Mouse (Mus musculus) liver, embryonic 14.5 days (tissue): Measurements from ENCODE around the gene Hist1h4b. TPM values are rescaled to one million over a fixed set of nuclear protein-coding genes. Genes with fewer than 3 reads are reported as not detected.

Source experiments
- ATAC-seq: fragments of 200-750 bp; cut with Nextera tagmentation; 2 replicates; pipeline ENCODE4 v1.8.0; 2017; ENCODE audit warnings: moderate number of reproducible peaks, mild to moderate bottlenecking, moderate library complexity; ENCODE audit not compliant: insufficient read depth
- DNase-seq, 3 experiments: peaks; one replicate each; pipeline ENCODE4 v3.0.0-alpha.2; 2012 to 2013; ENCODE audit warnings: low read depth in 3 of 3, low spot score in 3 of 3
- H3K27ac ChIP-seq: fragments of 300-500 bp; sonication (generic); 2 replicates; pipeline ENCODE4 v1.5.1; 2014; ENCODE audit warnings: moderate library complexity, mild to moderate bottlenecking, control low read depth, inconsistent platforms
- H3K27me3 ChIP-seq: fragments of 300-500 bp; sonication (generic); 2 replicates; pipeline ENCODE4 v1.6.1; 2014; ENCODE audit warnings: mild to moderate bottlenecking, low read length, moderate library complexity; ENCODE audit not compliant: control insufficient read depth, insufficient read depth
- H3K36me3 ChIP-seq: fragments of 300-500 bp; sonication (generic); replicated peaks from 2 replicates; pipeline ENCODE4 v1.6.1; 2014; ENCODE audit warnings: low read depth; ENCODE audit not compliant: control insufficient read depth, insufficient read depth
- H3K4me1 ChIP-seq, 2 experiments: fragments of 200-500 bp in 1 of 2; fragments of 300-500 bp in 1 of 2; sonication (generic) in 1 of 2; replicated peaks; 2 replicates each; pipeline ENCODE4 v1.6.1; 2012 to 2014; ENCODE audit warnings: antibody characterized with exemption in 1 of 2, inconsistent platforms in 1 of 2, low read length in 1 of 2; ENCODE audit not compliant: control insufficient read depth in 2 of 2, insufficient read depth in 2 of 2
- H3K4me2 ChIP-seq: fragments of 300-500 bp; sonication (generic); 2 replicates; pipeline ENCODE4 v1.6.1; 2014; ENCODE audit warnings: low read depth, mild to moderate bottlenecking, control low read depth, moderate library complexity
- H3K4me3 ChIP-seq, 2 experiments: fragments of 200-500 bp in 1 of 2; fragments of 300-500 bp in 1 of 2; sonication (generic) in 1 of 2; 2 replicates each; pipeline ENCODE4 v1.5.1; 2012 to 2014; ENCODE audit warnings: low read depth in 2 of 2, low read length in 2 of 2, mild to moderate bottlenecking in 2 of 2, control low read depth in 1 of 2, inconsistent platforms in 1 of 2, moderate library complexity in 1 of 2; ENCODE audit not compliant: insufficient read depth in 1 of 2
- H3K9ac ChIP-seq: fragments of 300-500 bp; sonication (generic); replicated peaks from 2 replicates; pipeline ENCODE4 v1.6.1; 2014; ENCODE audit warnings: mild to moderate bottlenecking, control low read depth, moderate library complexity
- H3K9me3 ChIP-seq: fragments of 300-500 bp; sonication (generic); 2 replicates; pipeline ENCODE4 v1.6.1; 2016; ENCODE audit warnings: low read length, mixed read lengths; ENCODE audit not compliant: control insufficient read depth
- CTCF ChIP-seq: IDR thresholded peaks from 2 replicates; pipeline ENCODE4 v1.5.1; 2016; ENCODE audit warnings: antibody characterized with exemption, low read depth, control low read depth
- EP300 ChIP-seq: IDR thresholded peaks from 2 replicates; pipeline ENCODE4 v1.6.1; 2016; ENCODE audit warnings: antibody characterized with exemption, low read depth
- WGBS: fragments of 180-500 bp; shearing (Covaris S2); extraction: QIAGEN DNeasy Blood & Tissue Kit; methylation state at CpG from one replicate; pipeline ENCODE4 v1.1.7; 2014; ENCODE audit not compliant: insufficient replicate concordance; 5-methylcytosine and 5-hydroxymethylcytosine counted together
- polyA plus RNA-seq, 2 experiments: library from polyadenylated mRNA; depleted of rRNA in 1 of 2; stranded (reverse) in 1 of 2; unstranded in 1 of 2; fragments of >200 nt; fragmentation: Nextera tagmentation in 1 of 2; extraction: Ambion mirVana in 1 of 2; gene quantifications; 2 replicates each; pipeline versions ENCODE4 v1.2.1 to v1.2.3; 2012 to 2014

Gene Hist1h4b
- polyA plus RNA-seq, 2 experiments, result 5.1 to 21.6 TPM

DNA sequence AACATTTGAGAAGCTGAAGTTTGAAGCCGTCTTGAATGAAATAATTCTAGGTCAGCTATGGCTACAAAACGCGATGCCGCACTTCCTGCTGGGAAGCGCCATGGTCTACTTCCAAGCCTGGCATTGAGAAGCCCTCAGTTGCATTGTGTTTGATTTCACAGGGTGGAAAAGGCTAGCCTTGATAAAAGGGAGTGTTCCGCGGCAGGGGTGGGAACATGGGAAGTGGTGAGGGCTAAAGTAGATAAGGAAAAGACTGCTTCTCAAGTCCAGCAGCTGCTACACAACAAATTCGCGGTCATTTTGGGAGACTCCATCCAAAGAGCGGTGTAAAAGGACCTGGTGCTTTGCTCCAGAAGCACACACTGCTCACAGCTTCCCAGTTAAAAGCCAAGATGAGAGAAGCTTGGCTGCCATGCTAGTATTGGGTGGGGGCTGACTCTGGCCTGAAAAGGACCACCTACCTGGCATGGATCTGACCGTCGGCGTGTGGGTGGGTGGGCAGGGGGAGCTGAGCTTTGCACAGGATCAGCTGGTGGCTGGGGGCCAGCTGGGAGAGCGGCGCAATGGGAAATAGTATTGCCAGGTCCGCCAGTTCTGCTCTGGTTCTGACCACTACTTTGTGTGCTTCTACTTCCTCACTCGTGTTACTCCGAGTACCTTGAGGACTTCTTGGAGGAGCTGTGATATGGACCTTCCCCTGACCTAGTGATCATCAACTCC lies 28.2 kb upstream of the Hist1h4b start:
- no peaks in the 10 kb centered on the region for H3K36me3 ChIP-seq
- 41% methylated on average over 18 of the region's 18 CpGs for WGBS
- H3K27me3 ChIP-seq, result no peaks in the 10 kb centered on the region
- peaks cover 17 to 32% of the 10 kb centered on the region in 2 experiments for H3K4me1 ChIP-seq
- ATAC-seq (no peak), DNase-seq (no peak)
- H3K9me3 ChIP-seq, result no peaks in the 10 kb centered on the region
- no peak overlapping the region; the same call in 1 of the 2 replicates for H3K9ac ChIP-seq
- H3K4me2 ChIP-seq, result peak overlapping the region; percentile 11; the same call in 1 of the 2 replicates
- no peak overlapping the region for H3K27ac ChIP-seq
- TF ChIP-seq EP300, result no peak
- TF ChIP-seq CTCF, result no peak
- H3K4me3 ChIP-seq, result no peak overlapping the region

DNA sequence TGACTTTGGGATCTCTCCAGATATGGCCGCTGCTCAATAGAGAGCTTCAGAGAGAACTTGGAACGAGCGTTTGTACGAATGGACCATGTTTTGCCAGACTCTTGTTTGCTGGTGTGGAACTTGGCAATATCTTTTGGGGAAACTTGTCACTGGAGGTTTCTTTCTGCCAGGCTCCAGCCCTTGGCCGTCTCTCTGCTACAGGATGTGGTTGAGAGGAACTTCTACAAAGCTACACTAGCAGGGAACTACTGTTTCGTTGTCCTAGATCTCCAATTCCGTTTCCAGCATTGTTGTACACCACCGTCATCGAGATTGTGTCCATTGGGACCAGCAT lies 27.7 kb upstream of the Hist1h4b start:
- H3K9me3 ChIP-seq, result no peaks in the 10 kb centered on the region
- H3K27me3 ChIP-seq, result no peaks in the 10 kb centered on the region
- H3K4me1 ChIP-seq, result peaks cover 15 to 27% of the 10 kb centered on the region in 2 experiments
- H3K9ac ChIP-seq, result 0 out of 2 replicates have a peak overlapping the region, but pooled peaks have one; percentile 33
- no peak overlapping the region for H3K4me2 ChIP-seq
- no peak overlapping the region for H3K27ac ChIP-seq
- WGBS, result 47% methylated on average over 9 of the region's 9 CpGs
- H3K36me3 ChIP-seq, result no peaks in the 10 kb centered on the region
- ATAC-seq, result no peak
- H3K4me3 ChIP-seq, result no peak overlapping the region
- no peak for DNase-seq
- no peak for TF ChIP-seq EP300
- TF ChIP-seq CTCF, result no peak

DNA sequence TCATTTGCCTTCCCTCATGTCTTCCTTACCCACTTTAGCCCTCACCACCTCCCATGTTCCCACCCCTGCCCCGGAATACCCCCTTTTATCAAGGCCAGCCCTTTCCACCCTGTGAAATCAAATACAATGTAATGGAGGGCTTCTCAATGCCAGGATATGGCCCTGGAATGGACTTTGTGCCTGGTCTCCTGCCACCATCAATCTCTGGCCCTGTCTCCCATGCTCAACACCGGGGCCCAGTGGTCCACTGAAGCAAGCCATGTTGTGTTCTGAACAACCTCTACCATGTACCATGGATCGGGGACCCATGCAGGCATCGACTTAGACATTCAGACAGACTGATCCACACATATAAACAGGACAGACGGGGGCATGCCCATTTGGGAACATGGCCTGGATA lies 27.1 kb upstream of the Hist1h4b start:
- no peaks in the 10 kb centered on the region for H3K9me3 ChIP-seq
- no peaks in the 10 kb centered on the region for H3K36me3 ChIP-seq
- no peak overlapping the region for H3K4me3 ChIP-seq
- ATAC-seq (no peak), DNase-seq (no peak)
- no peak overlapping the region for H3K4me2 ChIP-seq
- no peak overlapping the region for H3K27ac ChIP-seq
- no peaks in the 10 kb centered on the region for H3K27me3 ChIP-seq
- no peak for TF ChIP-seq CTCF
- no peak for TF ChIP-seq EP300
- WGBS, result 80% methylated on average over 5 of the region's 5 CpGs
- peaks cover 13 to 22% of the 10 kb centered on the region in 2 experiments for H3K4me1 ChIP-seq
- H3K9ac ChIP-seq, result 0 out of 2 replicates have a peak overlapping the region, but pooled peaks have one; percentile 33

- DNase-seq (no peak), ATAC-seq (peak; percentile 52)
- H3K9ac ChIP-seq, result no peak overlapping the region
- H3K4me1 ChIP-seq, result peaks cover 11 to 18% of the 10 kb centered on the region in 2 experiments
- no peak overlapping the region for H3K4me3 ChIP-seq
- 45% methylated on average over 8 of the region's 8 CpGs for WGBS
- no peak overlapping the region for H3K4me2 ChIP-seq
- no peaks in the 10 kb centered on the region for H3K9me3 ChIP-seq
- TF ChIP-seq EP300, result no peak
- no peak for TF ChIP-seq CTCF
- no peaks in the 10 kb centered on the region for H3K27me3 ChIP-seq
- no peaks in the 10 kb centered on the region for H3K36me3 ChIP-seq
- H3K27ac ChIP-seq, result no peak overlapping the region
These were observed 26.3 kb upstream of the Hist1h4b start for GRCm38 (mm10) chr13:23730479-23730878.

DNA sequence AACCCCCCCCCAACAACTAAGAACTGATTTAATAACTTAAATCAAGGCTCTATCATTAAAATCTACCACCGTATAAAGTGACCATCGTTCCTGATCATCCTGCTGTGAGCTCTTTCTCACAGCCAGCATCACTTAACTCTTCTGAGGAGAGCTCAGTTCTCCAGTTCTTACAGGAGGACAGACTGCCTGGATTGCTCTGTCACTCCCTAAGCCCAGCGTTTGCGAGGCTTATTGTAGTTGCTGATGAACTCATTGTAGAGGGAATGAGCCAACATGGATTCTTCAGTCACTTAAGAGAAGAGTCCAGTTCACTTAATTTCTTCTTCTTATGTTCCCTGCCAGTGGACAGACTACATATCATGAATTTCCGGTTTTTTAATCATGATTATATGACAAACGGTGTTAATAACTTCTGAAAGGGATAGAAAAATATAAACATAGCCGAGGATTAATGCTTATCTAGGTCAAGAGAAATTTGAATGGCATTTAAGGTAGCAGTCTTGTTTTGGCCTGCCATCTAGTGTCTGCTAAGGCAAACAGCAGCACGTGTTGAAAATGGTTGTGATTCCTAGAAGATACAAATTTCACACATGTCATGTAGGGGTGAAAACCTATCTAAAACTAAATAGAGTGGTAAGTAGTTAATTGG lies 24.5 kb upstream of the Hist1h4b start:
- Histone ChIP-seq H3K4me1 (peaks cover 11 to 14% of the 10 kb centered on the region in 2 experiments), H3K27me3 (no peaks in the 10 kb centered on the region), H3K27ac (no peak overlapping the region), H3K9me3 (no peaks in the 10 kb centered on the region), H3K9ac (no peak overlapping the region), H3K4me3 (no peak overlapping the region), H3K4me2 (no peak overlapping the region), H3K36me3 (no peaks in the 10 kb centered on the region)
- no peak for ATAC-seq
- TF ChIP-seq EP300, result no peak
- TF ChIP-seq CTCF, result peak; percentile 79
- 25% methylated on average over 8 of the region's 8 CpGs for WGBS
- DNase-seq, result no peak
